Mouse (Mus musculus): ENCODE measurements at regions not wholly inside any gene's neighbourhood (a gene's known extent, or its start where the extent isn't known, plus 50 kb on each side); places are given as distances from the start of the nearest gene placed in this dataset.
A peak's percentile ranks its signal among the peaks of the same experiment; 100 is the strongest.

DNA sequence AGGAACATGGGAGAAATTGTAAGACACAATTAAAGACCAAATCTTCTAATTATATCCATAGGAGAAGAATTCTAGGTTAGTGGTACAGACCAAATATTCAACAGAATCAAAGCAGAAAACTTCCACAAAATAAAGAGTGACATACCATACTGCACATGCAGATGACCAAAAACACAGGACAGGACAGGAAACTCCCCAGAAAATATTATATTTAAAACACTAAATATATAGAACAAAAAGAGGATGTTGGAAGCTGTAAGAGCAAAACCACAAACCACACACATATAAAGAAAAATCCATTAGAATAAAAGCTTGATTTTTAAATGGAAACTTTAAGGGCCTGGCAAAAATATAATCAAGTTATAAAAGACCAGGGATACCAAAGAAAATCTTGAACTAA is 66.5 kb downstream of the Htr1b start:
- no peak for DNase-seq (ENCODE audit: low read depth, low spot score)

DNA sequence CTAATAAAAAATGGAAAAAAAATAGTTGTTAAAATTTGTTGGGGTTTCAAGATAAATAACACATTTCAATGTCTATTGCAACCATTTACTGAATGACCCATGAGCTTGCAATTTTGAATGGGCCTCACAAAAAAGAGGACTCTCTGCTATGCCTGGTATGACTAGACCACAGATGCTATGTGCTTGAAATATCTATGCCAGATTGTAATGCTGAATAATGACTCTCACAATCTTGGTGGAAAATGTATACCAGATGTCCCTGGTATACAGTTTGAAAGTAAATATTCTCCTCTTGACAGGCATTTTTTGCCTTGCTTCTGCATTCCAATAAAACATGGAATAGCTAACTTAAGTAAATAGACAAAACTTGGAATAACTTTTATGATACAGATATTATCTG is 95.3 kb downstream of the Htr1b start:
- peak; percentile 12 for DNase-seq (ENCODE audit: low read depth, low spot score)

Measured in brain, embryonic 18.5 days (tissue).